Mouse (Mus musculus) myocyte (in vitro differentiated cells): ENCODE measurements at regions not wholly inside any gene's neighbourhood (a gene's known extent, or its start where the extent isn't known, plus 50 kb on each side); places are given as distances from the start of the nearest gene placed in this dataset.

Experiments
- POLR2A ChIP-seq: IDR thresholded peaks from one replicate; pipeline ENCODE4 v1.6.1; 2011; ENCODE audit warnings: low read depth, mild to moderate bottlenecking, control low read depth, moderate library complexity; ENCODE audit not compliant: insufficient read length
- USF1 ChIP-seq: IDR thresholded peaks from one replicate; pipeline ENCODE4 v1.6.1; 2011; ENCODE audit warnings: low read depth, mild to moderate bottlenecking, control low read depth, moderate library complexity

- TF ChIP-seq USF1 = peak; percentile 82
- TF ChIP-seq POLR2A = no peak
These were observed 77.4 kb upstream of the Lifr start for GRCm38 (mm10) chr15:7013047-7013446.
